Mouse (Mus musculus) lung, postnatal 0 days (tissue): ENCODE measurements around the gene Pard3b.

ENCODE experiments used
- CTCF ChIP-seq: IDR thresholded peaks from 2 replicates; pipeline ENCODE4 v1.5.1; 2016; ENCODE audit warnings: antibody characterized with exemption, mild to moderate bottlenecking
- EP300 ChIP-seq: IDR thresholded peaks from 2 replicates; pipeline ENCODE4 v1.6.1; 2016; ENCODE audit warnings: antibody characterized with exemption, mild to moderate bottlenecking, control low read depth

DNA sequence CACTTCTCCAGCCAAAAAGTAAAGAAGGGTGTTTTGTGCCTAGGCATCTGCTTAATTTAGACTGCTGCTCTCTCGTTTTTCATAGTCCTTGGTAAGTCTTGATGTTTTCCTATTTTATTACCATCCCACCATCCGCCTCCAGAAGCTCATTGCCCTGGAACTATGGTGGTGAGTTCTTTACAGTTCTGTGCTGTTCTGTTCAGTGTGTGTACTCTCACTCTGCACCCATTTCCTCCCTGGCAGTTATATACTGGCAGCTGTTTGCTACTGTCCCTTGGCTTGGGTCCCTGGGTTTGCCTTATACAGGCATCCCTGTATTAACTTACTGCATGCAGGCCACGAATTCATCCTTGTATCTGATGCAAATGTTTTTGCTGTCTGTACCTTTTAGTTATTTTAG is 956.8 kb downstream of the Pard3b start:
- TF ChIP-seq CTCF (no peak), EP300 (no peak)
